Mouse (Mus musculus) kidney, embryonic 16.5 days (tissue): ENCODE results near the gene Cadm1. TPM values are rescaled to one million over a fixed set of nuclear protein-coding genes. Genes with fewer than 3 reads are reported as not detected.

Experiments
- ATAC-seq: fragments of 200-750 bp; cut with Nextera tagmentation; 2 replicates; pipeline ENCODE4 v1.8.0; 2017; ENCODE audit warnings: moderate TSS enrichment; ENCODE audit not compliant: low FRiP score, low TSS enrichment
- H3K27ac ChIP-seq: fragments of 300-500 bp; sonication (generic); 2 replicates; pipeline ENCODE4 v1.5.1; 2014; ENCODE audit warnings: low read length
- H3K27me3 ChIP-seq: fragments of 300-500 bp; sonication (generic); 2 replicates; pipeline ENCODE4 v1.6.1; 2014; ENCODE audit warnings: low read length, control low read depth, mixed read lengths; ENCODE audit not compliant: insufficient read depth
- H3K36me3 ChIP-seq: fragments of 300-500 bp; sonication (generic); 2 replicates; pipeline ENCODE4 v1.6.1; 2014; ENCODE audit warnings: low read length, control low read depth, mixed read lengths; ENCODE audit not compliant: insufficient read depth
- H3K4me1 ChIP-seq: fragments of 300-500 bp; sonication (generic); 2 replicates; pipeline ENCODE4 v1.6.1; 2014; ENCODE audit warnings: low read length, control low read depth, mixed read lengths; ENCODE audit not compliant: insufficient read depth
- H3K4me2 ChIP-seq: fragments of 300-500 bp; sonication (generic); replicated peaks from 2 replicates; pipeline ENCODE4 v1.6.1; 2014; ENCODE audit warnings: low read depth, low read length
- H3K4me3 ChIP-seq: fragments of 300-500 bp; sonication (generic); 2 replicates; pipeline ENCODE4 v1.5.1; 2014; ENCODE audit warnings: mild to moderate bottlenecking, low read length
- H3K9ac ChIP-seq: fragments of 300-500 bp; sonication (generic); replicated peaks from 2 replicates; pipeline ENCODE4 v1.6.1; 2014; ENCODE audit warnings: low read length
- H3K9me3 ChIP-seq: fragments of 300-500 bp; sonication (generic); 2 replicates; pipeline ENCODE4 v1.6.1; 2016; ENCODE audit warnings: low read length, control low read depth
- WGBS: fragments of 180-500 bp; shearing (Covaris S2); extraction: QIAGEN DNeasy Blood & Tissue Kit; methylation state at CpG from one replicate; pipeline ENCODE4 v1.1.7; 2014; 5-methylcytosine and 5-hydroxymethylcytosine counted together
- polyA plus RNA-seq: library from polyadenylated mRNA; unstranded; fragments of >200 nt; fragmentation: Nextera tagmentation; extraction: Ambion mirVana; gene quantifications from 2 replicates; pipeline ENCODE4 v1.2.1, GENCODE M21; 2015

Gene Cadm1
- polyA plus RNA-seq, 1 experiment from 2014 or later = 64.7 TPM

GRCm38 (mm10) chr9:47757798-47758197, 227.8 kb downstream of the Cadm1 start:
- H3K27me3 ChIP-seq = no peaks in the 10 kb centered on the region
- H3K9ac ChIP-seq = no peak overlapping the region
- no peak overlapping the region for H3K4me2 ChIP-seq
- no peak for ATAC-seq
- peaks cover 14% of the 10 kb centered on the region; the same call in 1 of the 2 replicates for H3K4me1 ChIP-seq
- H3K36me3 ChIP-seq = no peaks in the 10 kb centered on the region
- 77% methylated on average over 2 of the region's 2 CpGs for WGBS
- H3K4me3 ChIP-seq = no peak overlapping the region
- H3K9me3 ChIP-seq = no peaks in the 10 kb centered on the region
- no peak overlapping the region for H3K27ac ChIP-seq

GRCm38 (mm10) chr9:47758320-47758719, 228.3 kb downstream of the Cadm1 start:
- Histone ChIP-seq H3K4me1 (peaks cover 14% of the 10 kb centered on the region; the same call in 1 of the 2 replicates), H3K4me2 (no peak overlapping the region), H3K9me3 (no peaks in the 10 kb centered on the region), H3K4me3 (no peak overlapping the region), H3K9ac (no peak overlapping the region), H3K27ac (no peak overlapping the region), H3K36me3 (no peaks in the 10 kb centered on the region), H3K27me3 (no peaks in the 10 kb centered on the region)
- 54% methylated on average over 3 of the region's 3 CpGs for WGBS
- ATAC-seq = no peak

- H3K4me2 ChIP-seq = no peak overlapping the region
- H3K27me3 ChIP-seq = no peaks in the 10 kb centered on the region
- no peak overlapping the region for H3K4me3 ChIP-seq
- H3K9me3 ChIP-seq = no peaks in the 10 kb centered on the region
- ATAC-seq = no peak
- no peak overlapping the region for H3K9ac ChIP-seq
- WGBS = 44% methylated on average over 7 of the region's 7 CpGs
- peaks cover 10% of the 10 kb centered on the region; the same call in 1 of the 2 replicates for H3K4me1 ChIP-seq
- H3K27ac ChIP-seq = no peak overlapping the region
- H3K36me3 ChIP-seq = no peaks in the 10 kb centered on the region
Observed at GRCm38 (mm10) chr9:47759807-47760206, 229.8 kb downstream of the Cadm1 start.

GRCm38 (mm10) chr9:47761601-47762000, 231.6 kb downstream of the Cadm1 start:
- Histone ChIP-seq H3K4me3 (no peak overlapping the region), H3K4me2 (no peak overlapping the region), H3K27me3 (no peaks in the 10 kb centered on the region), H3K4me1 (peaks cover 13% of the 10 kb centered on the region; the same call in 1 of the 2 replicates), H3K36me3 (no peaks in the 10 kb centered on the region), H3K9ac (no peak overlapping the region), H3K27ac (no peak overlapping the region), H3K9me3 (no peaks in the 10 kb centered on the region)
- ATAC-seq = no peak
- WGBS = 52% methylated on average over 5 of the region's 5 CpGs

- Histone ChIP-seq H3K27ac (no peak overlapping the region), H3K9ac (no peak overlapping the region), H3K4me1 (peaks cover 13% of the 10 kb centered on the region; the same call in 1 of the 2 replicates), H3K27me3 (no peaks in the 10 kb centered on the region), H3K4me3 (no peak overlapping the region), H3K4me2 (no peak overlapping the region), H3K9me3 (no peaks in the 10 kb centered on the region), H3K36me3 (no peaks in the 10 kb centered on the region)
- 60% methylated on average over 5 of the region's 5 CpGs for WGBS
- no peak for ATAC-seq
Observed at GRCm38 (mm10) chr9:47762913-47763312, 232.9 kb downstream of the Cadm1 start.

GRCm38 (mm10) chr9:47764920-47765319, 234.9 kb downstream of the Cadm1 start:
- Histone ChIP-seq H3K27me3 (no peaks in the 10 kb centered on the region), H3K4me2 (no peak overlapping the region), H3K4me3 (no peak overlapping the region), H3K27ac (no peak overlapping the region), H3K4me1 (peaks cover 11% of the 10 kb centered on the region; the same call in 1 of the 2 replicates), H3K36me3 (no peaks in the 10 kb centered on the region), H3K9me3 (no peaks in the 10 kb centered on the region), H3K9ac (no peak overlapping the region)
- no peak for ATAC-seq
- WGBS = 38% methylated on average over 5 of the region's 5 CpGs

- no peak overlapping the region for H3K27ac ChIP-seq
- no peak overlapping the region for H3K4me2 ChIP-seq
- H3K9ac ChIP-seq = no peak overlapping the region
- H3K9me3 ChIP-seq = no peaks in the 10 kb centered on the region
- no peaks in the 10 kb centered on the region for H3K27me3 ChIP-seq
- H3K4me1 ChIP-seq = peaks cover 13% of the 10 kb centered on the region; the same call in 1 of the 2 replicates
- no peak overlapping the region for H3K4me3 ChIP-seq
- 70% methylated on average over 13 of the region's 13 CpGs for whole genome bisulfite sequencing
- ATAC-seq = no peak
- H3K36me3 ChIP-seq = no peaks in the 10 kb centered on the region
Observed at GRCm38 (mm10) chr9:47765323-47765722, 235.3 kb downstream of the Cadm1 start.

GRCm38 (mm10) chr9:47766342-47766741, 236.4 kb downstream of the Cadm1 start:
- H3K27ac ChIP-seq = no peak overlapping the region
- no peaks in the 10 kb centered on the region for H3K27me3 ChIP-seq
- WGBS = 73% methylated on average over 10 of the region's 10 CpGs
- H3K9me3 ChIP-seq = no peaks in the 10 kb centered on the region
- no peak overlapping the region for H3K9ac ChIP-seq
- H3K4me2 ChIP-seq = no peak overlapping the region
- no peak overlapping the region for H3K4me3 ChIP-seq
- H3K36me3 ChIP-seq = no peaks in the 10 kb centered on the region
- H3K4me1 ChIP-seq = peaks cover 22% of the 10 kb centered on the region
- ATAC-seq = no peak

- H3K27me3 ChIP-seq = no peaks in the 10 kb centered on the region
- H3K4me1 ChIP-seq = peaks cover 21% of the 10 kb centered on the region
- H3K27ac ChIP-seq = peak overlapping the region; percentile 54
- ATAC-seq = no peak
- H3K9ac ChIP-seq = 0 out of 2 replicates have a peak overlapping the region, but pooled peaks have one; percentile 12
- 19% methylated on average over 11 of the region's 11 CpGs for WGBS
- no peaks in the 10 kb centered on the region for H3K36me3 ChIP-seq
- H3K4me3 ChIP-seq = 0 out of 2 replicates have a peak overlapping the region, but pooled peaks have one; percentile 4
- no peaks in the 10 kb centered on the region for H3K9me3 ChIP-seq
- peak overlapping the region; percentile 47 for H3K4me2 ChIP-seq
Observed at GRCm38 (mm10) chr9:47770836-47771235, 240.9 kb downstream of the Cadm1 start.

GRCm38 (mm10) chr9:47771953-47772352, 242.0 kb downstream of the Cadm1 start:
- ATAC-seq = no peak
- no peaks in the 10 kb centered on the region for H3K36me3 ChIP-seq
- no peak overlapping the region for H3K4me3 ChIP-seq
- no peak overlapping the region for H3K9ac ChIP-seq
- peaks cover 21% of the 10 kb centered on the region for H3K4me1 ChIP-seq
- H3K9me3 ChIP-seq = no peaks in the 10 kb centered on the region
- 46% methylated on average over 5 of the region's 5 CpGs for WGBS
- H3K27ac ChIP-seq = no peak overlapping the region
- H3K4me2 ChIP-seq = no peak overlapping the region
- H3K27me3 ChIP-seq = no peaks in the 10 kb centered on the region
